Mouse (Mus musculus): ENCODE measurements around the gene Luzp1. TPM values are rescaled to one million over a fixed set of nuclear protein-coding genes. Genes with fewer than 3 reads are reported as not detected.

Luzp1 gene
- polyA plus RNA-seq (2016; fragmentation: Nextera tagmentation; extraction: Ambion mirVana): 83.8 and 95.1 TPM in 2 replicates

DNA sequence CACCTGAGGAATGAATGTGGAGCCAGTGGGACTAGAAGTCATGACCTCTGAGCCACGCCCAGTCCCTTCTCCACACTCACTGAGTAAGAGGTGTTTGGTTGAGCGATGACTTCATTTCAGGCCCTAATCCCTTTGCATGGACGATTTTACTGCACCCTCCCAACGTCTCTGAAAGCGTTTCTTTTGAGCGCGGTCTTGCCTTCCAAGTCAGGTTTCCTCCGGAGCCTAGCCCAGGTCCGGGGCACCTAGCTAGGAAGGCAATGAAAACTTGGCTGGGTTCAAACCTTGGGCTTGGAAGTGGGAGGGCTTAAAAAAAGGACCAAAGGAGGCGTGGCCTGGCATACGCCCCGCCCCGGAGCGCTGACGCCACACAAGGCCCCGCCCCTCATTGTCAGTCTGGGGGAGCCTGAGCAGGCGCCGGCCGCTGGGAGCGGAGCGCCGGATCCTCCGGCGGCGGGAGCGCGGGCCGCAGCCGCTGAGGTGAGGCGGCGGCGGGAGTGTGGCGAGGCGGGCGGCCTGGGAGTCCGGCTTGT lies at the start of gene Luzp1:
TSS of gene Luzp1 (plus strand) at position 391 of the 533 bp plus-strand sequence.
- WGBS: 1% methylated on average over 36 of the region's 36 CpGs
- H3K4me1 ChIP-seq (replicated peaks): peaks cover 41% of the 10 kb centered on the region
- H3K9ac ChIP-seq: peak within 1 kb of the TSS; percentile 98

DNA sequence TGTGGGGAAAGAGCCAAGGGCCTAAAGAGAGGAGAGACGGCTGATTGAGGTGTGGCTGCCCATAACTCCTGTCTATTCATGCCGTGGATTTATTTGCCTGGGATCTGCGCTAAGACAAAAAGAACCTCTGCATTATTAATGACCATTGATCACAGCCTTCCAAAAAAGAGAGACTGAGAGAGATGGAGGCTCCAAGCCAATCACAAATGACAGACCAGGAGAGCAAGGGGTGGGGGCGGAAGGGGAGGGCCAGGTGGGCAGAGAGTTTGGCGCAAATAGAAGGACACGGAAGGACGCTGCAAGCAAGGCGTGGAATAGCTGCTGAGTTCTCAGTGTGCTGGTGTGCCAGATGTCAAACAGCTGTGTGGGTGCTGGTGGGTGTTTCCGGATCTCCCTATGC lies 46.3 kb upstream of the Luzp1 start, which contains the start of gene Htr1d:
TSS of gene Htr1d (plus strand) at position 301 of the 400 bp plus-strand sequence.
- 67% methylated on average over 9 of the region's 9 CpGs for WGBS
- peaks cover 77% of the 10 kb centered on the region for H3K27me3 ChIP-seq (replicated peaks)
- no peak within 1 kb of the TSS for H3K27ac ChIP-seq (ENCODE audit: poor library complexity, severe bottlenecking)
- no peak for ATAC-seq (ENCODE audit: insufficient number of reproducible peaks, low FRiP score)
- peak within 1 kb of the TSS; percentile 65 for H3K9ac ChIP-seq
- peak within 1 kb of the TSS; percentile 92 for H3K4me2 ChIP-seq
- no peaks in the 10 kb centered on the region for H3K9me3 ChIP-seq (replicated peaks)
- H3K4me3 ChIP-seq: peak within 1 kb of the TSS; percentile 52
- peaks cover 20% of the 10 kb centered on the region for H3K4me1 ChIP-seq (replicated peaks)
- no peaks in the 10 kb centered on the region for H3K36me3 ChIP-seq

More for the DNA sequence above, at the start of gene Luzp1:
- peak within 1 kb of the TSS; percentile 98 for H3K4me3 ChIP-seq
- peak within 1 kb of the TSS; percentile 99 for H3K27ac ChIP-seq (ENCODE audit: poor library complexity, severe bottlenecking)
- no peaks in the 10 kb centered on the region for H3K9me3 ChIP-seq (replicated peaks)
- no peaks in the 10 kb centered on the region for H3K36me3 ChIP-seq
- H3K4me2 ChIP-seq: peak within 1 kb of the TSS; percentile 74
- ATAC-seq (ENCODE audit: insufficient number of reproducible peaks, low FRiP score): peak; percentile 93
- H3K27me3 ChIP-seq (replicated peaks): peaks cover 3% of the 10 kb centered on the region; the same call in 1 of the 2 replicates

DNA sequence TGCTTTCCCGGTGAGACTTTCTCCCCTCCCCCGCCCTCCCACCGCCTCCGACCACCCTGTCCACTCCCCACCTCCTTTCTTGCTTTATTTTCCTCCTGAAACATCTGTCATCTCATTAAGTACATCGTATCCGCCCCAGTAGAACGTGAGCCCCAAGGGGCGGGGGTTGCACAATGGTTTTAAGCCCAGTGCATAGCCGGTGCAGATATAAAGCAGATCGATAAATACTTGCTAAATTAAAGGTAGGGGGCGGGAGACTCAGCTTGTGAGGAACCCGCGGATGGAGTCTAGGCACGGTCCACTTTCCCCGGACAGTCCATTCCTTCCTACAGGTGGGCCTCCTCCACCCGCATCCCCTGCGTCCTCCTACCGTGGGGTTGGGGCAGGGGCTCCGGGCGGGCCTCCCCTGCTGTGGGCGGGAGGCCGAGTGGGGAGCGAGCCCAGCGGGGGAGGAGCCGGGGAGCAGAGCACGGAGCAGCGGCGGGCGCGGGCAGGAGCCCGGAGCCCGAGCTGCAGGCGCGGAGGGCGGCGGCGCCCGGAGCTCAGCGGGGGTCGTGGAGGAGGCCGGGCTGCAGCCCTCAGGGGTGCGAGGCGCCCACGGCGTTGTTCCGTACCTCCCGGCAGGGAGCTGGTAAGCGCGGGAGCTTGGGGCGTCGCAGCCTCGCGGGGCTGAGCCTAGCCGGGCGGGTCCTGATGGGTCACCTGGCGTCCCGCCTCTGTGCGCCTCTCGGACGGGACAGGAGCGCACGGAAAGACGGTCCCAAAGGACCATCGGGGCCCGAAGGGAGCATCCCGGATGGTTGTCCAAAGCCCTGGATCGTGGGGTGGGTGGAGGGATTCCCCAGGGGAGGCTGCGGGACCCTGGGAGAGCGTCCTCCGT lies 45.2 kb upstream of the Luzp1 start:
- Histone ChIP-seq H3K27me3 (replicated peaks) (peaks cover 67% of the 10 kb centered on the region), H3K4me1 (replicated peaks) (peaks cover 13% of the 10 kb centered on the region), H3K4me2 (peak overlapping the region; percentile 92), H3K4me3 (peak overlapping the region; percentile 52), H3K27ac (ENCODE audit: poor library complexity, severe bottlenecking) (no peak overlapping the region), H3K9me3 (replicated peaks) (no peaks in the 10 kb centered on the region), H3K9ac (peak overlapping the region; percentile 65), H3K36me3 (no peaks in the 10 kb centered on the region)
- WGBS: 2% methylated on average over 60 of the region's 70 CpGs
- 0 out of 2 replicates have a peak, but pooled peaks have one; percentile 24 for ATAC-seq (ENCODE audit: insufficient number of reproducible peaks, low FRiP score)

DNA sequence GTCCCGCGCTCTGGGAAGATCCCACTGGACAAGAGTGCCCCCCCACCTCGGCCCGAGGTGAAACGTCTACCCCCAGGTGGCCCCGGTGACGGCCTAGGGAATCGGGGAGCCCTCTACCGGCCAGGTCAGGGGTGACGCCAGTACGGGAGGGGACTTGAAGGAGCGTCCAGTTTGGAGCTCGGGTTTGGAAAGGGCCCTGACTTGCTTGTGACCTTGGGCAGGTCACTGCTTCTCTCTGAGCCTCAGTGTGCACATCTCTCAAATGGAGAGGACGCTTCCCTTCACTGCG lies 44.6 kb upstream of the Luzp1 start:
- no peak overlapping the region for H3K27ac ChIP-seq (ENCODE audit: poor library complexity, severe bottlenecking)
- peak overlapping the region; percentile 52 for H3K4me3 ChIP-seq
- 2% methylated on average over 15 of the region's 15 CpGs for WGBS
- H3K4me1 ChIP-seq (replicated peaks): peaks cover 13% of the 10 kb centered on the region
- peak overlapping the region; percentile 92 for H3K4me2 ChIP-seq
- peak overlapping the region; percentile 65; the same call in 1 of the 2 replicates for H3K9ac ChIP-seq
- H3K9me3 ChIP-seq (replicated peaks): no peaks in the 10 kb centered on the region
- H3K36me3 ChIP-seq: no peaks in the 10 kb centered on the region
- no peak for ATAC-seq (ENCODE audit: insufficient number of reproducible peaks, low FRiP score)
- peaks cover 61% of the 10 kb centered on the region for H3K27me3 ChIP-seq (replicated peaks)

DNA sequence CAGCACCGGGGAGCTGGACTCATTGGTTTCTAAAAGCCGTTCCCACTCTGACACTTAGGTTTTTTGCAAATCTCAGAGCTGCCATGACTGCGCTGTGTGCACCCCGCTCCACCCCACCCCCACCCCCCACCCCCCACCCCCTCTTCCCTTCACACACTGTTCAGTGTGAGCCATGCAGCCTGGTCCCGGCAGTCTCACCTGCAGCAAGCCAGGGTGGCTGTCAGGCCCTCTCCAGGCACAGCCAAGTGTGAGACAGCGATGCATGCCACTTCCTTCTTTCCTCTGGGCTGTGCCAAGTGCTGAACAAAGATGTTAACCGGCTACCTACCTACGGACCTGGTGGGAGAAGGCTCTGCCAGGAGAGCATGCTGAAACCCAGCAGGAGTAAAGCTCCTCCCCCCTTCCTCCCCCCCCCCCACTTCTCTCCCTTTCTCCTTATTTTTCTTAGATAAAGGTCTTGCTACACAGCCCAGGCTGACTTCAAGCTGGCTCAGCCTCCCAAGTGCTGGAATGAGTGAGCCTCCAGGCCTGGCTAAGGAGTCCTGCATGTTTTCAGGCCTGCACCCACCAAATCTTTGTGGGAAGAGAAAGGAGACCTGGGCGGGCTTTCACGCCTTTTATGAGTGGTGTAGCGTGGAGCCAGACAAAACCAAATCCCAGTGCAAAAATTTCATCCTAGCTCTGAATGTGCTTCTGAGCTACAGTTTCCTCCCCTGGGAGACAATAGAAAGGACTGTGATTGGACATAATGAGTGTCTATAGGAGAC lies 38.8 kb upstream of the Luzp1 start:
- 0 out of 2 replicates have a peak, but pooled peaks have one; percentile 52 for ATAC-seq (ENCODE audit: insufficient number of reproducible peaks, low FRiP score)
- Histone ChIP-seq H3K9ac (no peak overlapping the region), H3K9me3 (replicated peaks) (no peaks in the 10 kb centered on the region), H3K4me1 (replicated peaks) (peaks cover 15% of the 10 kb centered on the region), H3K36me3 (no peaks in the 10 kb centered on the region), H3K4me3 (no peak overlapping the region), H3K27ac (ENCODE audit: poor library complexity, severe bottlenecking) (0 out of 2 replicates have a peak overlapping the region, but pooled peaks have one; percentile 13), H3K27me3 (replicated peaks) (peaks cover 6% of the 10 kb centered on the region), H3K4me2 (peak overlapping the region; percentile 25; the same call in 1 of the 2 replicates)
- 29% methylated on average over 11 of the region's 11 CpGs for WGBS

DNA sequence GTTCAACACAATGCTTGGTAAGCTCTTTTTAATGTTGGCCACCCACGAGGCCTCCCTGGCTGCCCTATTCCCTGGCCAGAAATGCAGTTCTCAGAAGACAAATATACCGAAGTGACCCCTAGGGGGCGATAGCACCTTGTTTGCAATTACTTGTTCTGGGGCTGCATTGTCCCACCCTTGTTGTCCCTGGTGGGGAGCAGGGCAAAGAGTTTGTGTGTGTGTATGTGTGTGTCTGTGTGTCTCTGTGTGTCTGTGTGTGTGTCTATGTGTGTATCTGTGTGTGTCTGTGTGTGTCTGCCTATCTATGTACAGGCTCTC lies 38.2 kb upstream of the Luzp1 start:
- H3K27ac ChIP-seq (ENCODE audit: poor library complexity, severe bottlenecking): 0 out of 2 replicates have a peak overlapping the region, but pooled peaks have one; percentile 13
- no peak overlapping the region for H3K4me2 ChIP-seq
- no peaks in the 10 kb centered on the region for H3K36me3 ChIP-seq

DNA sequence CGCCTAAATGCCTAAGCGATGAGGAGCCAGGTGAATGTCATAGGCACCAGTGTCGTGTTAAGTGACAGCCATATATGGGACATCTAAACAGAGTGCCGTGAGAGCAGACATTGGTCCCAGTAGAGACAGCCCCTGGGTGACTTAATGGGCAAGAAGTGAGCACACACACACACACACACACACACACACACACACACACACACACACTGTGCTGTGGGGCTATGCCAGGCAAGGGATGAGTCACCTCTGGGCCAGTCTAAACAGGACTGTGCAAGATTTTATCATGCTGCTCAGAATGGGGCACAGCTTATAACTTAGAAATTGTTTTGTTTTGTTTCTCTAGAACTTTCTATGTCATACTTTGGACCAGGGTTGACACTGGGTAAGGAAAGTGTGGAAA lies 35.5 kb upstream of the Luzp1 start:
- no peak overlapping the region for H3K4me2 ChIP-seq
- 76% methylated on average over 4 of the region's 4 CpGs for WGBS
- ATAC-seq (ENCODE audit: insufficient number of reproducible peaks, low FRiP score): no peak
- H3K9me3 ChIP-seq (replicated peaks): no peaks in the 10 kb centered on the region
- H3K36me3 ChIP-seq: no peaks in the 10 kb centered on the region
- no peak overlapping the region for H3K9ac ChIP-seq
- H3K4me3 ChIP-seq: no peak overlapping the region
- no peak overlapping the region for H3K27ac ChIP-seq (ENCODE audit: poor library complexity, severe bottlenecking)
- H3K4me1 ChIP-seq (replicated peaks): peaks cover 21% of the 10 kb centered on the region
- H3K27me3 ChIP-seq (replicated peaks): no peaks in the 10 kb centered on the region

More for the DNA sequence above, 38.2 kb upstream of the Luzp1 start:
- ATAC-seq (ENCODE audit: insufficient number of reproducible peaks, low FRiP score): no peak
- Histone ChIP-seq H3K4me3 (no peak overlapping the region), H3K9me3 (replicated peaks) (no peaks in the 10 kb centered on the region), H3K27me3 (replicated peaks) (peaks cover under 1% of the 10 kb centered on the region; the same call in 1 of the 2 replicates), H3K4me1 (replicated peaks) (peaks cover 15% of the 10 kb centered on the region), H3K9ac (no peak overlapping the region)
- WGBS: 4% methylated on average over 3 of the region's 3 CpGs

DNA sequence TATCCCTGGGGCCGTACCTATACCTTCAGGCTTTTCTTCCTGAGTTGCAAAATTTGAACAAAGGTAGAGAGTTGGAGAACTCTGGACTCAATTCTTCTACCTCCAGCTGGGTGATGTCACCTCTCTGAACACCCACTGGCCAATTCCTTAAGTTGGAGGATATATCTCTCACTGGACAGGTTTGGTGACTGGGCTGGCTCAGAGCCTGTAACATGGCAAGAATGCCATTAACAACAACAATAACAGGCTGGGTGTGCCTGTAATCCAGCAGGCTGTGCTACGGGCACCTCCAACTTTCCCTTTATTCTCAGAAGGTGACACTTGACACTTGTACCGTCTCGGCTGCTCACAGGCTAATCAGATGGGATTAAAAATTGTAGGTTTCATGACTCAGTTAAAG lies 30.5 kb upstream of the Luzp1 start:
- Histone ChIP-seq H3K27ac (ENCODE audit: poor library complexity, severe bottlenecking) (no peak overlapping the region), H3K9me3 (replicated peaks) (no peaks in the 10 kb centered on the region), H3K4me3 (no peak overlapping the region), H3K36me3 (no peaks in the 10 kb centered on the region), H3K4me1 (replicated peaks) (0 out of 2 replicates have a peak, but pooled peaks cover 15% of the 10 kb centered on the region), H3K4me2 (no peak overlapping the region), H3K27me3 (replicated peaks) (no peaks in the 10 kb centered on the region), H3K9ac (no peak overlapping the region)
- no peak for ATAC-seq (ENCODE audit: insufficient number of reproducible peaks, low FRiP score)
- 62% methylated on average over 4 of the region's 4 CpGs for WGBS

DNA sequence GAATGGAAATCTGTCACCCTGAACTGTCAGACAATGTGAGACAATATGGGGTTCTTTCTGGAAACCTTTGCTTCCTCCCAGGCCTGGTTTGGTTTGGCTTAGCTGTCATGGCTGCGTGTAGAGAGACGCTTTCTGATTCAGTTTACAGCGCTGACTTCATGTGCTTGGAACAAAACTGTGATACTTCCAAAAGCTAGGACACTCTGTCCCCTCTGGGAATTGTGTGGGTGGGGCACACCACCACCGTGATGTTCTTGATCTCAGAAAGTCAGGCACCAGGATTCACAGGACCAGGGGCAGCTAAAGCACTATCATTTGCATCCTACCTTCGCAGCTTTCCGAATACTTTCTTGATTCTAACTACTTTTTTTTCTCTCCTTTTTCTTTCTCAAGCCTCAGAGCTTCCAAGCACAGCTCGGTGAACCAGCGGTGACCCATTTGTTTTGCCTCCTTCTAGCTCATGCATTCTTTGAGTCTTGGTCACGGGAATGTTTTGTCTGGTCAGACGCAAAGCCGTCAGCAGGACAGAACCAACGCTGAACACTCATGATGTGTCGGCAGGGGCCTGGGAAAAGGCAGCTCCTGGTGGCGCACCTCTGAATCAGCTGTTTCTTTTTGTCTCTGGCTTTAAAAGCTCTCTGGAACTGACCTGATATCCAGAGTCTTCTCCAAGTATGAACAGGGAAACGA lies 28.1 kb upstream of the Luzp1 start:
- Histone ChIP-seq H3K4me3 (no peak overlapping the region), H3K9me3 (replicated peaks) (no peaks in the 10 kb centered on the region), H3K27me3 (replicated peaks) (no peaks in the 10 kb centered on the region), H3K4me2 (0 out of 2 replicates have a peak overlapping the region, but pooled peaks have one; percentile 2), H3K9ac (no peak overlapping the region), H3K36me3 (no peaks in the 10 kb centered on the region), H3K4me1 (replicated peaks) (0 out of 2 replicates have a peak, but pooled peaks cover 15% of the 10 kb centered on the region), H3K27ac (ENCODE audit: poor library complexity, severe bottlenecking) (no peak overlapping the region)
- no peak for ATAC-seq (ENCODE audit: insufficient number of reproducible peaks, low FRiP score)
- WGBS: 50% methylated on average over 15 of the region's 15 CpGs

DNA sequence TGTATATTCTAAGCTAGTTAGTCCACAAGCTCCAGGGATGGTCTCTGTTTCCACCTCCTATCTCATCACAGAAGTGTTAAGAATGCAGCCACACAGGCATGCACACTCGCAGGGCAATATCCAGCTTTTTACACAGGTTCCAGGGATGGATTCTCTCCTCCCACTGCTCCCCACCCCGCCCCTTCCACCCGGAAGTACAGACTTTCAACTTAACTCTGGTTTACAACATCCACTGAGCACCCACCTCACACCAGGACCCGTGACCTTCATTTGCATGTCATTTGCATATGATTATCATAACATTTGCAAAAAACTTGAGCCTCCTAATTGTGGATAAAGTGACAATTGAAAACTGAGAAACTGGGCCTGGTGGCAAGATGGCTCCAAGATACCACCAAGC lies 25.0 kb upstream of the Luzp1 start:
- no peaks in the 10 kb centered on the region for H3K9me3 ChIP-seq (replicated peaks)
- no peak overlapping the region for H3K4me3 ChIP-seq
- 62% methylated on average over 4 of the region's 4 CpGs for WGBS
- H3K4me2 ChIP-seq: no peak overlapping the region
- no peaks in the 10 kb centered on the region for H3K27me3 ChIP-seq (replicated peaks)
- H3K9ac ChIP-seq: no peak overlapping the region
- H3K27ac ChIP-seq (ENCODE audit: poor library complexity, severe bottlenecking): no peak overlapping the region
- no peak for ATAC-seq (ENCODE audit: insufficient number of reproducible peaks, low FRiP score)
- no peaks in the 10 kb centered on the region for H3K36me3 ChIP-seq
- 0 out of 2 replicates have a peak, but pooled peaks cover 7% of the 10 kb centered on the region for H3K4me1 ChIP-seq (replicated peaks)
